Mouse (Mus musculus) hindbrain, postnatal 0 days (tissue): Measurements from ENCODE around the gene Ltc4s. TPM values are rescaled to one million over a fixed set of nuclear protein-coding genes. Genes with fewer than 3 reads are reported as not detected.

Source experiments
- ATAC-seq: fragments of 200-750 bp; cut with Nextera tagmentation; 2 replicates; pipeline ENCODE4 v1.8.0; 2017; ENCODE audit warnings: mild to moderate bottlenecking, moderate TSS enrichment, moderate library complexity
- DNase-seq: peaks from one replicate; pipeline ENCODE4 v3.0.0-alpha.2; 2015; ENCODE audit warnings: low spot score
- H3K27ac ChIP-seq: fragments of 300-500 bp; sonication (generic); 2 replicates; pipeline ENCODE4 v1.5.1; 2014; ENCODE audit warnings: mild to moderate bottlenecking
- H3K27me3 ChIP-seq: fragments of 300-500 bp; sonication (generic); 2 replicates; pipeline ENCODE4 v1.6.1; 2014; ENCODE audit warnings: low read length, mixed read lengths; ENCODE audit not compliant: insufficient read depth
- H3K36me3 ChIP-seq: fragments of 300-500 bp; sonication (generic); 2 replicates; pipeline ENCODE4 v1.6.1; 2014; ENCODE audit warnings: low read length, mixed read lengths; ENCODE audit not compliant: insufficient read depth
- H3K4me1 ChIP-seq: fragments of 300-500 bp; sonication (generic); 2 replicates; pipeline ENCODE4 v1.6.1; 2014; ENCODE audit warnings: antibody characterized with exemption, low read length, mixed read lengths; ENCODE audit not compliant: insufficient read depth
- H3K4me2 ChIP-seq: fragments of 300-500 bp; sonication (generic); 2 replicates; pipeline ENCODE4 v1.6.1; 2014; ENCODE audit warnings: low read depth, mild to moderate bottlenecking, low read length, moderate library complexity, mixed read lengths
- H3K4me3 ChIP-seq: fragments of 300-500 bp; sonication (generic); 2 replicates; pipeline ENCODE4 v1.5.1; 2014; ENCODE audit warnings: low read length
- H3K9ac ChIP-seq: fragments of 300-500 bp; sonication (generic); replicated peaks from 2 replicates; pipeline ENCODE4 v1.6.1; 2014; ENCODE audit warnings: mild to moderate bottlenecking, low read length, moderate library complexity, mixed read lengths
- H3K9me3 ChIP-seq: fragments of 300-500 bp; sonication (generic); 2 replicates; pipeline ENCODE4 v1.6.1; 2016; ENCODE audit warnings: low read length, mixed read lengths
- CTCF ChIP-seq: IDR thresholded peaks from 2 replicates; pipeline ENCODE4 v1.5.1; 2016; ENCODE audit warnings: antibody characterized with exemption, control low read depth, low read depth
- WGBS: fragments of 180-500 bp; shearing (Covaris S2); extraction: QIAGEN DNeasy Blood & Tissue Kit; methylation state at CpG from one replicate; pipeline ENCODE4 v1.1.7; 2014; 5-methylcytosine and 5-hydroxymethylcytosine counted together
- polyA plus RNA-seq: library from polyadenylated mRNA; unstranded; fragments of >200 nt; fragmentation: Nextera tagmentation; extraction: Ambion mirVana; gene quantifications from 2 replicates; pipeline ENCODE4 v1.2.1, GENCODE M21; 2015
- total RNA-seq: library from RNA; depleted of rRNA; stranded (reverse); fragments of >200 nt; gene quantifications from 2 replicates; pipeline ENCODE4 v1.2.3, GENCODE M21; 2014

The Ltc4s gene
- total and polyA plus RNA-seq, 2 experiments from 2014 or later, result 4.0 to 7.1 TPM

DNA sequence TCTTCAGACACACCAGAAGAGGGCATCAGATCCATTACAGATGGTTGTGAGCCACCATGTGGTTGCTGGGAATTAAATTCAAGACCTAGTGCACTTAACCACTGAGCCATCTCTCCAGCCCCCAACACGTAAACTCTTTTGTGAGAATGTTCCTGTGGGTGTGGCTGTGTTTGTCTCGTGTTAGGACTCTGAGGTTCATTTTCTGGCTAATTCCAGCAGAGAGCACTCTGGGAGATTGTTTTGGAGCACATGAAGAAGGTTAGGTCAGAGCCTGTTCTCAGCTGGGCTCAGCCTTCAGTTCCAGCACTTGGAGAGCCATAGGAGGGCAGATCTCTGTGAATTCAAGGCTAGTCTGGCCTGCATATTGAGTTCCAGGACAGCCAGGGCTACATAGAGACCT, 18.6 kb downstream of the Ltc4s start:
- ATAC-seq, result no peak
- H3K9me3 ChIP-seq, result no peaks in the 10 kb centered on the region
- WGBS, result 55% methylated on average over 2 of the region's 2 CpGs
- peak; percentile 36 for TF ChIP-seq CTCF
- H3K27ac ChIP-seq, result no peak overlapping the region
- DNase-seq, result no peak
- H3K4me2 ChIP-seq, result no peak overlapping the region
- no peak overlapping the region for H3K4me3 ChIP-seq
- no peaks in the 10 kb centered on the region for H3K36me3 ChIP-seq
- no peak overlapping the region for H3K9ac ChIP-seq
- peaks cover 12% of the 10 kb centered on the region for H3K4me1 ChIP-seq
- H3K27me3 ChIP-seq, result no peaks in the 10 kb centered on the region

DNA sequence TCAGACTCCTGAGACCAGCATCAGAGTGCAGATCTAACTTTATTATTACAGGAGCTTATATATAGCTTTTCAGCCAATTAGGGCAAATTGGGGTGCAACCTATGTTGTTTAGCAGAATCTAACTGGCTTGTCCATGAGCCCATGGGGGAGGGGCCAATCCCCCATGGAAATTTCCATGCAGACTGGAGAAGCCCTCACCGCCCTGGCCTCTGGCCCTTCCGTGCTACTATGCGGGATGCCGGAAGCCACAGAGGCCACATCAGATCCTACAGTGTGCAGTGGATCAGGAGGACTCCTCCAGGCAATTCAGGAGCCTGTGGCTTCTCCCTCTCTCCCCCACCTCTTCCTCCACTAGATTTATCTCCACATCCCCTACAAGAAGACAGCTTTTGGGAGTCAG, 20.6 kb downstream of the Ltc4s start:
- no peak overlapping the region for H3K4me3 ChIP-seq
- TF ChIP-seq CTCF, result no peak
- no peaks in the 10 kb centered on the region for H3K9me3 ChIP-seq
- DNase-seq (no peak), ATAC-seq (no peak)
- H3K9ac ChIP-seq, result no peak overlapping the region
- H3K27me3 ChIP-seq, result no peaks in the 10 kb centered on the region
- no peak overlapping the region for H3K27ac ChIP-seq
- WGBS, result 63% methylated on average over 4 of the region's 4 CpGs
- peaks cover 10% of the 10 kb centered on the region; the same call in 1 of the 2 replicates for H3K4me1 ChIP-seq
- H3K36me3 ChIP-seq, result no peaks in the 10 kb centered on the region
- H3K4me2 ChIP-seq, result no peak overlapping the region

DNA sequence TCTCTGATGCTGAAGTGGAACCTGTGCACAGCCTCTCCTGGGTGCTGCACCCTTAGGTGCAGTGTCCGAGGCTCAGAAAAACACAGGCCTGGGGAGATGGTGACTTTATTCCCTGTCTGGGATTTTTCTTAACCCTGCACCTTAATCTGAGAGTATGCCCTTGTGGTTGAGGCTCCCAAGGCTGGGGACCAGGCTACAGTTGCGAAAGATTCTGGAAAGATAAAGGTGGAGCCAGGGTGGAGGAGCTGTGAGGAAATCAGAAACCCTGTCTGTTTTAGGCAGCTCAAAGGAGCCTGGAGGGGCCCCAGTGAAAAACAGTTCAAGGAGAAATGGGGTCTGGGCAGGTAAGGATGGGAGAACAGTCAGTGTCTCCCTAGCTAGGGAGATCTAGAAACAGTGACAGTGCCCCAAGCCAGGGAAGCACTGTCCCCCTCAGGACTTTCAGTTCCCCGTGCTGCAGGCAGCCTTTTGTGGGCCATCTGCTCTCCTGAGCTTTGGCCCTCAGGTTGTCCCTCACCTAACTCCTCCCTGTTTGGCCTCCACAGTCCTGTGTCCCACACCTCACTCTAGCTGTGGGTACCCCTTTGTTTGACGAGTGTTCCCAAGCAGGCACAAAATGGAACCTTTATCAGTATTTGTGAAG, 21.6 kb downstream of the Ltc4s start:
- WGBS, result 80% methylated on average over 4 of the region's 4 CpGs
- ATAC-seq (no peak), DNase-seq (no peak)
- no peak overlapping the region for H3K4me2 ChIP-seq
- H3K4me3 ChIP-seq, result no peak overlapping the region
- no peaks in the 10 kb centered on the region for H3K9me3 ChIP-seq
- no peak for TF ChIP-seq CTCF
- no peaks in the 10 kb centered on the region for H3K36me3 ChIP-seq
- H3K4me1 ChIP-seq, result peaks cover 10% of the 10 kb centered on the region; the same call in 1 of the 2 replicates
- H3K9ac ChIP-seq, result 0 out of 2 replicates have a peak overlapping the region, but pooled peaks have one; percentile 21
- H3K27me3 ChIP-seq, result no peaks in the 10 kb centered on the region
- 0 out of 2 replicates have a peak overlapping the region, but pooled peaks have one; percentile 11 for H3K27ac ChIP-seq

DNA sequence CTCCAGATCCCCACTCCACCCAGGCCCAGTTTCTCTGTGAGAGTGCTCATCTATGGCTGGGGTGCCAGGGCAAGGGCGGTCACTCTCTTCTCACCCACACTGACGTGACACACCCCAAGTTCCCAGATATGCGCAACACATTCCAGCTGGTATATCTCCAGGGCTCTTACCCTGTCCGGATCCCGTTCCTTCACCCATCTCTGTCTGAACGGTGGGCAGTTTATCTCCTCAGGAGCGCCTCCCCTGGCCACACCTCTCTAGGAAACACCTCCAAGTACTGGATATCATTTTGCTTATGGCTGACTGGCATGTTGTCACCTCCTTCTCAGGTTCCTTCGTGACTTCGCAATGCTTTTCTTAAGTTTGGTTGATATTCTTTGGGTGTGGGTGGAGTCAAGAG, 22.8 kb downstream of the Ltc4s start:
- 28% methylated on average over 9 of the region's 9 CpGs for WGBS
- Histone ChIP-seq H3K27ac (no peak overlapping the region), H3K9ac (0 out of 2 replicates have a peak overlapping the region, but pooled peaks have one; percentile 28), H3K27me3 (no peaks in the 10 kb centered on the region), H3K36me3 (no peaks in the 10 kb centered on the region), H3K4me3 (no peak overlapping the region), H3K4me1 (peaks cover 10% of the 10 kb centered on the region; the same call in 1 of the 2 replicates), H3K9me3 (no peaks in the 10 kb centered on the region), H3K4me2 (0 out of 2 replicates have a peak overlapping the region, but pooled peaks have one; percentile 13)
- DNase-seq (no peak), ATAC-seq (no peak)
- TF ChIP-seq CTCF, result no peak; the same call in 1 of the 2 replicates

DNA sequence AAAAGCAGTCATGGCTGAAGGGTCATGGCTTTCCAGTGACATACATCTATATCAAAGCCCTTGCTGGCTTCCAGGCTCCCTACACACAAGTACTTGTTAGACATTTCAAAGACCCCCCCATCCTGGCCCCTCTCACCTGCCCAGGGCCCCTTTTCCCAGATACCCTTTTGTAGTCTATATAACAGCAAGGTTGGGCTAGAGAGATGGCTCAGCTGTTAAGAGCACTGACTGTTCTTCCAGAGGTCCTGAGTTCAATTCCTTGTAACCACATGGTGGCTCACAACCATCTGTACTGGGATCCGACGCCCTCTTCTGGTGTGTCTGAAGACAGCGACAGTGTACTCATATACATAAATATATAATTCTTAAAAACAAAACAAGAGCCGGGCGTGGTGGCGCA, 23.8 kb downstream of the Ltc4s start:
- no peaks in the 10 kb centered on the region for H3K36me3 ChIP-seq
- ATAC-seq, result no peak

DNA sequence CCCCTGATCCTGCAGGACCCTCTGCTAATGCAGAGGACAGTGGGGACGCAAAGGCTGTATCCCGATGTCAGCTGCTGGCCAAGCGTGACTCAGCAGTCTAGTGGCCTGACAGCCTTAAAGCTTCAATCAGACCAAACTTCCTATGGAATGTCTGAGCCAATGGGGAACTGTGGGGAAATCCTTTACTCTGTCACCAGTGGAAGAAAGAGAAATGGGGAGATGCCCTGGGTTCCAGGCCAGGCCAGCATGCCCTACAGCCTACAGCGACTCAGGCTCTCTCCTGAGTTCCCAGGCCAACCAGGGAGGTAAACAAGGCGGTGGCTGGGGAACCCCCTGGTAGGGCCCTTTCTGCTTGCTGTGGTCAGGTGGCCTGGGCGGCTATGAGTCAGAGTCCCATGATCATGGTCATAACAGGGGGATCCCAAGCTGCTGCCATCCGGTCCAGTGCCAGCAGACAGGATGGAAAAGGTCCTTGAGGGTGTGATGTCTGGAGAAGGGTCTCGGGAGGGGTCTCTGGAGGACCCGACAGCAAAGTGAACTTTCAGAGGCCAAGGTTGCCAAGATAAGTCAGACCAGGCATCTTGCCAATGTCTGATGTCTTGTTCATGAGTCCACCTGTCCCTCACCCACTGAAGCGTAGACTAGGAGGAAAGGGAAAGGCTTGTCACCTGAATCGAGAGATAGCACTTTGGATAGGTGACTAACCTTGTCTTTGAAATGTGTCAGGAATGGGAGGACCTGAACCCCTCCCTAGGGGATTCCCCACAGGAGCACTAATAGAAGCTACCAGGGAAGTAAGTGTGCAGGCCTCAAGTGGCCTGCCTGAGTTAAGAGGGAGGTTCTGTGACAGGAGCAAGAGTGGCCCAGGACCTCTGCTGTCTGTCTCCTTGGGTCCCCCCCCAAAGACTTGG, 25.3 kb downstream of the Ltc4s start:
- 60% methylated on average over 11 of the region's 11 CpGs for WGBS
- Histone ChIP-seq H3K27me3 (no peaks in the 10 kb centered on the region), H3K9ac (no peak overlapping the region), H3K27ac (0 out of 2 replicates have a peak overlapping the region, but pooled peaks have one; percentile 11), H3K9me3 (no peaks in the 10 kb centered on the region), H3K4me1 (peaks cover 18% of the 10 kb centered on the region; the same call in 1 of the 2 replicates), H3K4me3 (no peak overlapping the region), H3K4me2 (0 out of 2 replicates have a peak overlapping the region, but pooled peaks have one; percentile 18), H3K36me3 (no peaks in the 10 kb centered on the region)
- no peak for TF ChIP-seq CTCF
- peak; percentile 51 for DNase-seq
- ATAC-seq, result no peak

More for the DNA sequence above, 23.8 kb downstream of the Ltc4s start:
- 92% methylated on average over 6 of the region's 6 CpGs for WGBS
- no peak overlapping the region for H3K4me2 ChIP-seq
- TF ChIP-seq CTCF, result 0 out of 2 replicates have a peak, but pooled peaks have one; percentile 8
- H3K27ac ChIP-seq, result no peak overlapping the region
- no peak overlapping the region for H3K4me3 ChIP-seq
- H3K4me1 ChIP-seq, result peaks cover 10% of the 10 kb centered on the region; the same call in 1 of the 2 replicates
- no peaks in the 10 kb centered on the region for H3K27me3 ChIP-seq
- H3K9me3 ChIP-seq, result no peaks in the 10 kb centered on the region
- no peak for DNase-seq
- no peak overlapping the region for H3K9ac ChIP-seq
